Mouse (Mus musculus) bone marrow, adult 2 months (tissue): Measurements from ENCODE around the gene Tln2. TPM values are rescaled to one million over a fixed set of nuclear protein-coding genes. Genes with fewer than 3 reads are reported as not detected.
A peak's percentile ranks its signal among the peaks of the same experiment; 100 is the strongest.

Source experiments
- H3K27ac ChIP-seq: fragments of 200-500 bp; 2 replicates; pipeline ENCODE4 v1.5.1; 2012; ENCODE audit warnings: low read depth, mild to moderate bottlenecking, control low read depth, inconsistent platforms, low read length; ENCODE audit not compliant: control insufficient read depth, poor library complexity, insufficient read depth
- H3K4me1 ChIP-seq: fragments of 200-500 bp; 2 replicates; pipeline ENCODE4 v1.6.1; 2011; ENCODE audit warnings: low read length; ENCODE audit not compliant: control insufficient read depth, insufficient read depth
- H3K4me3 ChIP-seq: fragments of 200-500 bp; replicated peaks from 2 replicates; pipeline ENCODE3; 2011; ENCODE audit warnings: mild to moderate bottlenecking, low read depth, low read length, control low read depth; ENCODE audit not compliant: control insufficient read depth
- CTCF ChIP-seq: fragments of 200-500 bp; IDR thresholded peaks from 2 replicates; pipeline ENCODE4 v1.5.1; 2011; ENCODE audit warnings: low read length, control low read depth; ENCODE audit not compliant: control insufficient read depth, insufficient read depth
- POLR2A ChIP-seq: fragments of 200-500 bp; IDR thresholded peaks from 2 replicates; pipeline ENCODE4 v1.6.1; 2011; ENCODE audit warnings: low read depth, mild to moderate bottlenecking, control low read depth, low read length, borderline replicate concordance; ENCODE audit not compliant: control insufficient read depth
- WGBS: fragments of 180-500 bp; shearing (Covaris S2); methylation state at CpG from one replicate; pipeline ENCODE4 v1.1.7; 2018; 5-methylcytosine and 5-hydroxymethylcytosine counted together
- polyA plus RNA-seq: library from polyadenylated mRNA; stranded (reverse); fragments of >200 nt; gene quantifications from 2 replicates; pipeline ENCODE4 v1.2.4, GENCODE M21; 2011; ENCODE audit warnings: low replicate concordance; ENCODE audit not compliant: missing spikeins, insufficient read depth, insufficient read length

Tln2 gene
- polyA plus RNA-seq, 1 experiment: 2.0 TPM

GRCm38 (mm10) chr9:67361511-67361910, 198.0 kb downstream of the Tln2 start:
- H3K4me1 ChIP-seq: no peaks in the 10 kb centered on the region
- TF ChIP-seq CTCF: no peak
- TF ChIP-seq POLR2A: no peak
- H3K27ac ChIP-seq: no peak overlapping the region
- no peak overlapping the region for H3K4me3 ChIP-seq
- 78% methylated on average over 5 of the region's 5 CpGs for WGBS

- no peaks in the 10 kb centered on the region for H3K4me1 ChIP-seq
- TF ChIP-seq POLR2A (no peak), CTCF (no peak)
- 84% methylated on average over 14 of the region's 14 CpGs for WGBS
- no peak overlapping the region for H3K4me3 ChIP-seq
- no peak overlapping the region for H3K27ac ChIP-seq
These were observed 205.1 kb downstream of the Tln2 start for GRCm38 (mm10) chr9:67354356-67354755.

GRCm38 (mm10) chr9:67353365-67353764, 206.1 kb downstream of the Tln2 start:
- Histone ChIP-seq H3K4me3 (no peak overlapping the region), H3K27ac (no peak overlapping the region), H3K4me1 (no peaks in the 10 kb centered on the region)
- TF ChIP-seq POLR2A (no peak), CTCF (no peak)
- WGBS: 81% methylated on average over 7 of the region's 7 CpGs

GRCm38 (mm10) chr9:67348983-67349382, 210.5 kb downstream of the Tln2 start:
- 77% methylated on average over 7 of the region's 7 CpGs for WGBS
- Histone ChIP-seq H3K27ac (no peak overlapping the region), H3K4me1 (no peaks in the 10 kb centered on the region), H3K4me3 (no peak overlapping the region)
- TF ChIP-seq CTCF (no peak), POLR2A (no peak)

- Histone ChIP-seq H3K4me3 (no peak overlapping the region), H3K4me1 (no peaks in the 10 kb centered on the region), H3K27ac (no peak overlapping the region)
- TF ChIP-seq CTCF: no peak
- TF ChIP-seq POLR2A: no peak
- 90% methylated on average over 5 of the region's 5 CpGs for WGBS
These were observed 212.3 kb downstream of the Tln2 start for GRCm38 (mm10) chr9:67347184-67347583.

- TF ChIP-seq POLR2A: no peak
- TF ChIP-seq CTCF: no peak
- Histone ChIP-seq H3K4me1 (no peaks in the 10 kb centered on the region), H3K4me3 (no peak overlapping the region), H3K27ac (no peak overlapping the region)
- 79% methylated on average over 3 of the region's 3 CpGs for WGBS
These were observed 228.2 kb downstream of the Tln2 start for GRCm38 (mm10) chr9:67331281-67331680.

GRCm38 (mm10) chr9:67328451-67328850, 231.1 kb downstream of the Tln2 start:
- Histone ChIP-seq H3K27ac (no peak overlapping the region), H3K4me1 (no peaks in the 10 kb centered on the region), H3K4me3 (no peak overlapping the region)
- TF ChIP-seq CTCF (no peak), POLR2A (no peak)
- WGBS: 77% methylated on average over 3 of the region's 3 CpGs

GRCm38 (mm10) chr9:67321886-67322285, 237.6 kb downstream of the Tln2 start:
- 86% methylated on average over 6 of the region's 6 CpGs for WGBS
- H3K4me1 ChIP-seq: no peaks in the 10 kb centered on the region
- TF ChIP-seq CTCF: no peak
- no peak for TF ChIP-seq POLR2A
- H3K27ac ChIP-seq: no peak overlapping the region
- no peak overlapping the region for H3K4me3 ChIP-seq

GRCm38 (mm10) chr9:67315356-67315755, 244.1 kb downstream of the Tln2 start:
- TF ChIP-seq CTCF (peak; percentile 44), POLR2A (no peak)
- no peaks in the 10 kb centered on the region for H3K4me1 ChIP-seq
- WGBS: 2% methylated on average over 3 of the region's 3 CpGs
- no peak overlapping the region for H3K27ac ChIP-seq
- no peak overlapping the region for H3K4me3 ChIP-seq
